Mouse (Mus musculus) layer of hippocampus, adult 9-11 months (tissue): ENCODE measurements around the gene Atg4c.
A peak's percentile ranks its signal among the peaks of the same experiment; 100 is the strongest.

Source experiments
- DNase-seq: peaks from one replicate; pipeline ENCODE4 v3.0.0; 2022

Atg4c gene

DNA sequence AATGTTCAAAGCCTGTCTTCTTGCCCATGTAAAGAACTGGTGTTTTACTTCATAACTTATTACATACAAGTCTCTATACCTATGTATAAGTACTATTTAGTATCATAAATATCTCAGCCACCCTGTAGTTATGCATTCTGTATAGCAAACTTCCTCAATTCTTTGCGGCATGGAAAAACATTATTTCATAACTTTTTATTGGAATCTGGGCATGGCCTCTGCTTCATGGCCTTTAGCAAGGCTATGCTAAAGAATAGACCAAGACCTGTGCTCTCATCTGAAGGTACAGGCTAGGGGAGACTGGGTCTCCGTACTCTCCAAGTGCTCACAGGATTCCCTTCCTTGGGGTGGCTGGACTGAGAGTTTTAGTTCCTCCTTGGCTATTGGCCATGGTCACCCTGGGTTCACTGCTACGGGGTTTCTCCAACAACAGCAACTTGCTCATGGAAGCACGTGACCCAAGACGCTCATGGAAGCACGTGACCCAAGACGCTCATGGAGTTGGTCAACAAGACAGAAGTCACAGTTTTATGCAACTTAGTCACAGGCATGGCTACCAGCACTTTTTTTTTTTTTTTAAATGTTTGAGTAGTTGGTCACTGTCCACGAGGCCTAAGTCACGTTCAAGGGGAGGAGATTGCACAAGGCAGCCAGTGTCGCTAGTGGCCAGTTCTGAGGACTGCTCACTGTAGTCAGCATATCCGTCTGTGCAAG, 7.2 kb upstream of the Atg4c start:
- DNase-seq = peak; percentile 52

DNA sequence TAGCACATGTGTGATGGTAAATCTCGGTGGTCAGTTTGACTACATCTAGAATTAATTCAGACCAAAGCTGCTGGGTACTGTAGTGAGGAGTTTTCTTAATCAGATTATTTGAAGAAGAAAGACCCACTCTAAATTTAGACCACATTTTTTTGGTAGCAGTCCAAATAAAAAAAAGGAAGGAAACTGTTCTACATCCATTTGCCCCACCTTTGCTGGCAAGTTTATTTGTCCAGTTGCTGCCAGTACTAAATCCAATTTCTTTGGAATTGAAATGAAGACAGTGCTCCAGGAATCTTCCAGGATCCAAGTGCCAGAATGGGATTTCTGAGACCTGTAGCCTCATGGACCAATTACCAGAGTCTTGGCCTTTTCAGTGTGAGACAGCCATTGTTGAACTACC, 1.1 kb upstream of the Atg4c start:
- no peak for DNase-seq

DNA sequence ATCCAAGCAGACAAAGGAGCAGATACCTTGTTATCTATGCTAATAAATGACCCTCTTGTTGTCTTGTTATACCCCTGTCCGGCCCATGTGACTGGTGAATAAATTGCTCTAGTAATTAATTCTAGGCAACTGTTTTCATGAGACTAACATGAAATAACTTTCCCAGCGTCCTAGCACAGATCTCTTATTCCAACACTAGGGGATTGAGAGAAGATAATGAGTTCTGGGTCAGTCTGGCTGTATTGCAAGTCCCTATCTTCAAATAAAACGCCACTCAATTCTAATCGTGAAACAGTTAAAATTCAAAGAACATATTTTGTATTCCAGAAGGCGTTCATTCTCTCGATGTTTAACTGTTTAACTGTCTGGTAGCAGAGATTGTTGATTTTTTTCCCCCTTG, 520 bp upstream of the Atg4c start:
- no peak for DNase-seq

DNA sequence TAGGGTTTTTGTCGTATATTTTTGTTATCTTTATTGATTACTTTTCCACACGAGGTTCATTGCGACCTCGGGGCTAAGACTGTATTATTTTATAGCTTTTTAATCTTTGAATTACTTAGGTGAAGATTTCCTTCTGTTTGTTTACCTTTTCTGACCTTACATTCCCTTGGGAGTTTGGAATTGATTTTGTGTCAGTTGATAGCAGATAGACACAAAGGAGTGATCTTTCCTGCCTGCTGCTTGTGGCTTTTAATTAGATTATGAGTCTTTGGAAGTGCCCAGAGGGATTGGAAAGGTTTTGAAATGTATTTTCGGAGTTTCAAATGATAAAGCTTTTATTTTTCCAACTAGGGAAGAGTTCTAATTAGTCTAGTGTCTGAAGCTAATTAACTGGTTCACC, 1.1 kb downstream of the Atg4c start:
- no peak for DNase-seq

DNA sequence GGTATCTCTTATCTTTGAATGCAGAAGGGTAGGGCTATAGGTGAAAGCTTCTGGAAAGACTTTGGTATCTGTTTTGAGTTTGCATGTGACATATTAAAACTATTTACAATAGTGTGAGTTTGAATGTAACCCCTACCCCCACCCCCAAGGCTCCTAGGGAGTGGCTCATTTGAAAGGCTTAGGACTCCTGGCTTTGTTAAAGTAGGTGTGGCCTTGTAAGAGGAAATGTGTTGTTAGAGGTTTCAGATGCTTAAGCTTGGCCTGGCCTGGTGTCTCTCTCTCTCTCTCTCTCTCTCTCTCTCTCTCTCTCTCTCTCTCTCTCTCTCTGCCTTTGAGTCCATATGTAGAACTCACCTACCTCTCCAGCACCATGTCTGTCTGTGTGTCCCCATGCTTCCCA, 5.0 kb downstream of the Atg4c start:
- DNase-seq = no peak

DNA sequence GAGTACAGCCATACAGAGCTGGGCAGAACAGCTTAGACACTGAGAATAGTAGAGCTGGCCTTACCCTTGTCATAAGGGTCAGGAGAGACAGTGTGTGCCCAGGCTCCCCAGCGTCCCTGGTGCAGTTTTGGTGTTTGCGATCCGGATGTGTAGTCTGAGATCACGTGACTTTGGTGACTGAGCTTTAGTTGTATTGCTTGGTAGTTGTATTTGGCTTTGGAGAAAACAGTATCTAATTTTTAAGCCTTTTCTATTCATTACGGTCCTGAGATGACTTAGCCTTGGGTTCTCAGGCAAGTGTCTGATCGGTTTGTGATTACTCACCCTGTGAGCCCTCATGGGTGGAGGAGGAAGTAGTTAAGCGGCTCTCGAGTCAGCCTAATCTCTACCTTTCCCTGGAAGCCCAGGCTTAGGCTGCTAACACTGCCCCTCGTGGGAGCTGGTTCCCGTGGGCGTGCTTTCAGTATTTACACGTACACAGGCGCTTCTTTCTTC, 6.1 kb downstream of the Atg4c start:
- DNase-seq = peak; percentile 34

DNA sequence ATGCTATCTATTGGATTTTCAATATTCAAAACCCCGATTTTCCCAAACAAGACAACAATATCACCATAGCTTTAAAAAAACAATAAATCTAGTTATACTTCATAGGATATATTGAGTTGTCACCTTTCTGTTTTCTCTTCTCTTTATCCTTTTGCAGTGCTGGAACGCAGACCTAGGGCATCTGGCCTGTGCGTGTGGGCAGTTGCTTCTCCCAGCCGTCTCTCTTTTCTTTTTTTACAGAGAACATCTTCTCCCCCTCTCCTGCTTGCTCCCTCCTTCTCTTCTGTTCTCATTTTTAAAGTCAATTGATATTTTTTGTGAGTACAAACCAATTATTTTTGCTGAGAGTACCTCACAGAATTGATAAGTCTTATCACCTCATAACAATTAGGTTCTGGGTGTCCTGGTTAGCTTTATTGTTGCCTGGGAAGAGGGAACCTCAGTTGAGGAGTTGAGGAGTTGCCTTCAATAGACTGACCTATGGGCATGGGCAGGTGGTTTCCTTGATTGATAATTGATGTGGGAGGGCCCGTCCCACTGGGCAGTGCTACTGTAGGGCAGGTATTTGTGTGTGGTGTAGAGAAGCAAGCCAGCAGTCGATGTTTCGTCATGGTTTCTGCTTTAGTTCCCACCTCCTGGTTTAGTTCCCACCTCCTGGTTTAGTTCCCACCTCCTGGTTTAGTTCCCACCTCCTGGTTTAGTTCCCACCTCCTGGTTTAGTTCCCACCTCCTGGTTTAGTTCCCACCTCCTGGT, 6.8 kb downstream of the Atg4c start:
- DNase-seq = no peak

DNA sequence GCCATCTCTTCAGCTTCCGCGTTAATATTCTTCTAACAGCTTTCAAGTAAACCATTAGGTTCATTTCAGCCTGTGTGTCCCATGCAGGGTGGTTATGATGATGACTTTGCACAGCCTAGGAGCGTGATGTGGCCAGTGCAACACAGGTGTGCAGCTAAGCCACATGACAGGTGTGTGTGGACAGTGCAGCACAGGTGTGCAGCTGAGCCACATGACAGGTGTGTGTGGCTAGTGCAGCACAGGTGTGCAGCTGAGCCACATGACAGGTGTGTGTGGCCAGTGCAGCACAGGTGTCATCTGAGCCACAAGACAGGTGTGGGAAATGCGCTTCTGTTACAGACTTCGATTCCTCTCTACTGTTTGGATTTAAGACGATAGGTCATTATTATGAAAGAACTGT, 12.0 kb downstream of the Atg4c start:
- DNase-seq = no peak

DNA sequence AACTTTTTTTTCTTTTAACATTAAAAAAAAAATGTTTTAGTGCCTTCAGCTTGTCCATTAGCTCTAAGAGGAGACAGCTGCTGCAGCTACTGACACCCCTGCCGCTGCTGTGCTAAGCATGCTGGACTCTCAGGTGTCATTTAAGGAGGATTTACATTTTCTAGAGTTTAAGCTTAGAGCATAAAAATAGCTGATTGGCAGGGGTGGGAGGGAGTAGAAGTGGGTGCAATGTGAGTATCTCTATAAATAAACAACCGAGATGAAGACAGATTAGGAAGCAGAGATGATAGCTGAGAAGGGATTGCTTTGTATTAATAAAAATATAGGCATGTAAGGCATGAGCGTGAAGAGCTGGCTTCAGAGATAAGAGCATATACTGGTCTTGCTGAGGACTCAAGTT, 12.6 kb downstream of the Atg4c start:
- DNase-seq = no peak

DNA sequence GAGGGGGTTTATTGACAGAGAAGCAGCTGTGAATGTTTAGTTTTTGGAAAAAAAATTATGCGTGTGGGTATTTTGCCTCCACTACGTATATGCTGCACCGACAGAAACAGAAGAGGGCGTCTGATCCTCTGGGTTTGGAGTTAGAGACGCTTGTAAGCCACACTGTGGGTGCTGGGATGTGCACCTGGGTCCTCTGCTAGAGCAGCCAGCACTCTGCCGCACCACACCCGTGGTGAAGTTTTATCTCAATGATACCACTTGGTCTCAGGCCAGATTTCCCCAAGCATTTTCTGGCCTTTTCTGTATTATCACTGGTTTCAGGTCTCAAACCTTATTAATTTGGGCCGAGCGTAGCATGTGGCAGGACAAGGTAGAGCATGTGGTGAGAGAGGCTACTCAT, 16.4 kb downstream of the Atg4c start:
- DNase-seq = no peak

DNA sequence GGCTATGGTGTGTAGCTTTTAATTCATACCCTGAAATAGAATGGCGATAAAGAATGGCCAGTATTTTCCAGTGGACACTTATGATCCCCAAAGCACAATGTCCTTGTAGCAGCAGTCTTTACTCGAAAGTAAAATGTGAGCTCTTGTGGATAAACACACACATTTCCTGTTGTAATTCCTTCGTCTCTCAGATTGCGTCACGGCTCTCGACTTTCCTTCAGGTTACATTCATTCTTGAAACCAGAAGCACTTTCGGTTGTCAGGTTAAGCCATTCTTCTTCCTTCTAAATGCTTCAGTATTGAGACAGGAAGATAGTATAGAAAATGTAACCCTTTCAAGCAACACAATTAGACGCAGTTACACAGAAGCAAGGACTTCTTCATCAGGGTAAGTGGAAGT, 17.9 kb downstream of the Atg4c start:
- no peak for DNase-seq

DNA sequence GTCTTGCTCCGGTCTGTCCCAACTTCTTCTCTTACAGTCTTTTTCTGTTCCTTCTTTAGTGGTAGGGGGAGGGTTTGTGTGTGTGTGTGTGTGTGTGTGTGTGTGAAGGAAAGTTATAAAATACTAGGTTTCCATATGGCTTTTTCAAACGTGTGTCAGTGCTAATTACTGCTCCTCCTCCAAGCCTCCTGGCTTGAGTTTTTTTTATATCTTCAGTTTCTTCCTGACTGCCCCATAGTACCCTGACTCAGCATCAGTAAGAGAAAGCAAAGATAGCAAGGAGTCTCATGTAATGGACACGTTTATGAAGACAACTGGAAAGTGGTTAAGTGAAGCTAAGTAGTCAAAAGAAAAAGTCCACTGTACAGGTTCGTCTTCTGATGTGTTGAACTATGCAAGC, 19.4 kb downstream of the Atg4c start:
- DNase-seq = no peak

DNA sequence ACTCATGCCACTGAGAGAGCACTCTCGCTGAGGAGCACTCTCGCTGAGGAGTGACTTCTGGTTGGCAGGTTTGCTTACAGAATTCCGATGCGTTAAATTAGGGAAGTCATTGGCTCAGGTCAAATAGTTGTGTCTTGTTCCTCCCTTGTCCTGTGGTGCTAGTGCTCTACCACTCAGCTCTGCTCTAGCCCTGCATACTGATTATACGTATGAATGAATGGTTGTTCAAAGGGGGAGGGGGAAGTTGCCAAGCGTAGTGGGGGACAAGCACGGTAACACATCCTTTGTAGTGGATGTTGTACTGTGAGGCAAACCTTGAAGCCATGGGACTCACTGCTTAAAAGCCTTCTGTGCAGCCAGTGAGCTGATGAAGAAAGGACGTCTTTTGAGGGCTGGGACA, 28.5 kb downstream of the Atg4c start:
- DNase-seq = no peak

DNA sequence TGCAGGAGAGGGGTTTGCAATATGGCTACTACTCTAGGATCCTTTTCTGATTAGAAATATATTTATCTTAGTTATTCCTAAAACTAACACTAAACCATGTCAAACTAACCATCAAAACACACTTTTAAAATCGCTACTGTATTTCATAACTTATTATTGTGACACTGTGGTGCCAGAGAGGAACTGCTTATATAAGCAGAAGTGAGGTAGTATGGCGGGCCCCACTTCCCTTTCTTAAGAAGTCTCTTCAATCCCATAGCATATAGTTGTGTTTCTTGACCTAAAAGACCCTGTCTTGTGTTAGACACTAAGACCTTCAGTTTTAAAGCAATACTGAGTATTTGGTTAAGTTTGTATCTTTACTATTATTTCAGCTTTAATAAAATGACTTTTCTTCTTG, 31.1 kb downstream of the Atg4c start:
- no peak for DNase-seq

DNA sequence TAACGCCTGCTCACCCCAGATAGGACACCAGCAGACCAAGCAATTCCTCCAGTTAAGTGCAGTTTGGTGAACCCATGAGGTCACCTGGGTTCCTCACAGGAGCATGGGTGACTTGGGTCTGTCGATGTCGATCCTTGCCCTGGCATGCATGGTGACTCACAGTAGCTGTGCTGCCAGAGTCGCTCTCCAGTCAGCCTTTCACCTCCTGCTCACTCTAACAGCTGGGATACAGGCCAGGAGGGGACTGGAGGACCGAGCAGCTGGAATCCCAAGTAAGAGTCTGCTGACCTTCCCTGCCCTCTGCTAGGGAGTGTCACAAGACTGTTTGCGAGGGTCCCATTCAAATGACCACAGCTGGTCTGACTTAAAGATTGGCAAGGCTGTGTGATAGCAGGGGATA, 33.5 kb downstream of the Atg4c start:
- DNase-seq = no peak

DNA sequence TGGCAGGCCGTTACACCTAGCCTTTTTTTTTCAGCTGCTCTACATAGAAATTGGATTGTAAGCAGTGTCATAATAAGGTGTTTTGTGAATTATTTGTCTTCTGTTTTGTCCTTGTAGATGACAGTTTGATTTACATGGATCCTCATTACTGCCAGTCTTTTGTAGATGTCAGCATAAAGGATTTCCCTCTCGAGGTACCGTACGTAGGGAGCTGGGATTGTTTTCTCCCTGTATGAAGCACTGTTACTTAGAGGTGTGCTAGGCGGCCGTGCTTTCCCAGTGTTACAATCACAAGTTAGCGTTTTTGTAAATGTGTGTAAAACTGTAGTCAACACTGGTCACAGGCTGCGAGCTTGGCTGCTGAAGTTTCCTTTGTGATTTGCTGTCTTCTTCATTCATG, 35.6 kb downstream of the Atg4c start:
- no peak for DNase-seq

DNA sequence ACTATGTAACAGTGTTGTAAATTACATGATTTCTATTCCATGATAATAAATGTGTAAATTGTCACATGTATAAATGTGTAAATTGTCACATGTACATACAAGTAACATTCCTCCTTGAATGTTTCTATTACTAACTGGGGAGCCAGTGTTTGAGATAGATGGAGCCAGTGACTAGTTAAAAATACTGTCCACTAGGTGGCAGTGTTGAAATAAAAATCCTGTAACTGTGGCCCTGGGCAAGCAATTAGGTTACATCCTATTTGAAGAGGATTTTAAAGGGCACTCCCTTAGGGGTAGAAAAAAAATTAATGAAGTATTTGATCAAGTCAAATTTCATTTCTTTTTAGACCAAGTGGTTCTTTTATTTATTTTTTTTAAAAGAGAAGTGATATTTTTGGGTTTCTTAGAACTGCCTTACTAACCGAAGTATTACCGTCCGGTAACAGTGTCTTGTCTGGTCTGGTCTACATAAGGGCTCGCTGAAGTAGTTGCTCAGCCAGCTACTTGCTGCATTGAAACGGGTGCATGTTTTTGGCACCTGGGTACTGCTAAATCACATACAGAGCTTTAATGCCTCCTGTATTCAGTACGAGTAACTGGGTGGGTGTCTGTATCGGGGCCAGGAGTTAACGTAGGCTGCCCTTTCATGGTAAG, 41.6 kb downstream of the Atg4c start:
- no peak for DNase-seq

DNA sequence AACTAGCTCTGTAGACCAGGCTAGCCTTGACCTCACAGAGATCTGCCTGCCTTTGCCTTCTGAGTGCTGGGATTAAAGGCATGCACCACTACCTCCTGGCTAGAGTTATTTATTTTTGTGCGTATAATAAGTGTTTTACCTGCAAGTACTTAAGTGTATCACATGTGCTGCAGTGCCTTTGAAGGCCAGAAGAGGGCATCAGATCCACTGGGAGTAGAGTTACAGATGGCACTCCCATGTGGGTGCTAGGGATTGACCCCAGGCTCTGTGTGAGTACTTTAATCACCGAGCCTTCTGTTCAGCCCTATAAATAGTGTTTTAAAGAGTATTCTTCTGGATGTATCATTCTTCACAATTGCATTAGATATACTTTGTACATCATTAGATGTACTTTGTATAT, 44.6 kb downstream of the Atg4c start:
- no peak for DNase-seq

DNA sequence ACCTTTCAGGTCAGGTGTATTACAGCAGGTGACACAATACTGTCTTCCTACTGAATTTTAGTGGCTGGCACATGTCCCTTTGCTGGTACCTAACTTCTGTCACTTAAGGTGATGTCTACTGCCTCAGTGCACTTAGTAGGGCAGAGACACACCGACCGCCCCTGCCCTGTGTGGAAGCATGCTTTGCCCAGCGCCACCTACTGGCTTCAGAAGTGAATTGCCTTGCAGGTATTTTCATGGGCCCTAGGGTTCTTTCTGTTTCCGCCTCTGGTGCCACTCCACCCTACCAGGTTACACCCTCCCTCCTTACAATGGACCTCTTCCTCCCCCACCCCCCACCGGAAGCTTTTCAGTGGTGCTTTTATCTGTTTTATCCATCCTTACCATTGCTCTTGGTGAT, 47.9 kb downstream of the Atg4c start:
- DNase-seq = no peak

DNA sequence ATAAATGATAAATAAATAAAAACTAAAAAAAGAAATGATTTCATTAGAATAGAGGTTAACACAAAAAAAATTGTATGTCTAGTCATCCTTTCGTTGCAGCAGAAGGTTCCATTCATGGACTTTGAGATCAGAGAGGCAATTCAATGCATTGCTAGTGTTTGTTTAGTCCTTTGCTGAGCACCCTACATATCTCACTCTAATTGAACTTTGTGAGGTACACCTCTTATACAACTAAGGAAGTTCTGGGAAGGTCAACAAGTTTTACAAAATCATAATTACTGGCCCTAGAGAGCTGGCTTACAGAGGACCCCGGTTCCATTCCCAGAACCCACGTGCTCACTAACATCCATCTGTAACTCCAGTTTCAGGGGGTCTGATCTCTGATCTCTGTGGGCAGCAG, 55.6 kb downstream of the Atg4c start:
- DNase-seq = no peak

DNA sequence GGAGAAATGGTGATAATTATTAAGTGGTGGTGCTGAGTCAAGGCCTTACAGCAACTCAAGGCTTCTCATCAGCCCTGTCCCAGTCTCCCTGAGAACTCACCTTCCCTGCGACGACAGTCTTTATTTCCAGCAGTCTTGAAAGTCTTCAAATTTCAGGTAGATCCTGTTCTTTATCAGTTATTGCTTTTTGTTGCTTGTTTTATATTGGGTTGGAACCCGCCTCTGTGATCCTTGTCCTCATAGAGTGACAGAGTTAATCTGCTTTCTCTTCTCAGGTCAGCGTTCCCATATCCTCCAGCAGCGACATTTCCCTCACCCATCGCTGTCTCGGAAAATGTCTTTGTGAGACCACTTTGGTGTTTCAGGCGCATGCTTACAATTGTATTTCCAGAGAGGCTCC, 56.1 kb downstream of the Atg4c start:
- DNase-seq = no peak

DNA sequence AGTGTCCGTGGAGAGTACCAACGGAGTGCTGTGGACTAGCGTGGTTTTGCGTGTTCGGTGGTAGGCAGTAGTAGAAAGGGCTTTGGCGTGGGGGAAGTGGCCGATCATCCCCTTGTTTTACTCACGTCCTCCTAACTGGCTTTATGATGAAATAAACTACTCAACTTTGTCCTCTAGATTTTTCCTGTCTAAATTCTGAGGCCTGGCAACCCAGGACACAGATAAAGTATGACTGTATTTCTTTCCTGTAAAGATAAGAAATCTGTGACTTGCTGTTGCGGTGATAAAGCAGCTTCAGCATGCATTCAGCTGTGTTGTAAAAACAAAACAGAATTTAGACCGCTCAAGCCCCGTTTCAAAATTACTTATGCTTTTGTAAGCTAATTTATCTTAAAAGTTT, 59.2 kb downstream of the Atg4c start:
- no peak for DNase-seq

DNA sequence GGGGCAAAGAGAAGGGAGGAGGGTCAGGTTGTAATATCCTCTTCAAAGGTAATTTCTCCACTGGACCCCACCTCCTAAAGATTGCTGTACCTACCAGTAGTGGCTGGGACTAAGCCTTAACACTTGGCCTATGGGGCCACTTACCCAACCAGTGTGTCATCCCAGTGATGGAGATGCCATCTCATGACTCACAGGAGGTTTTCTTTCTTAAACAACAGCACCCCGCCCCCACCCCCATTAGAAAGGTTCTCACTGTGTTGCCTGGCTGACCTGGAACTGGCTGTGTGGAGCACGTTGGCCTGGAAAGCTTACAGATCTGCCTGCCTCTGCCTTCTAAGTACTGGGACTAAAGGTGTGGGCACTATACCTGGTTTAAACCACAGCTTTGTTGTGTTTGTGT, 69.5 kb downstream of the Atg4c start:
- no peak for DNase-seq

DNA sequence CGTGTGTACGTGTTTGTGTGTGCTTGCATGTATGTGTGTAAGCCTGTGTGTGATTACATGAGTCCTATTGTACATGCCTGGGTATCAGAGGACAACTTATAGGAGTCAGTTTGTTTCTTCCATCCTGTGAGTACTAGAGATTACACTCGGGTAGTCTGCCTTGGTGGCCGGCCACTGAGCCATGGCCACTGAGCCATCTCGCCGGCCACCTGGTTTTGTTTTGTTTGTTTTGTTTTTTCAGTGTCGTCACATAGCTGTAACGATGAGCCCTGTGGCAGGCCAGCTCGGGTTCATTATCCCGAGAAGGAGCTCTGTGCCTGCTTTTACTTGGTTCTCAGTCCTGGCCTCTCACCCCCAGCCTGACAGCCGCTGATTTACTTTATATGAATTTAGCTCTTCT, 69.9 kb downstream of the Atg4c start:
- DNase-seq = no peak
